Comparison of ENCODE assay signal across 10 mouse cellular contexts in genomic region chr5:127947275-127947674, GRCm38 (mm10).
DNase-seq lines count a peak whose midpoint lies in the region; ATAC-seq and TF ChIP-seq lines count a peak whose summit lies in the region.
"Had no signal": no experiment of that assay in that cellular context is flagged by ENCODE, and none has a peak within 500 bp of the region (broad histone marks: within the 10 kb centered on the region; RNA-seq: fewer than 3 reads in every experiment).

No protein-coding gene starts in this region.

- CTCF ChIA-PET in Patski (lab: Charles Lee), result no interaction called here

- TF ChIP-seq CTCF in Patski (IDR thresholded peaks at IDR 0.05), result peak; percentile 30

- no peaks in the 10 kb centered on the region for H3K4me1 ChIP-seq in kidney, embryonic 14.5 days (ENCODE audit: control insufficient read depth, insufficient read depth, low read length)
- H3K4me1 ChIP-seq: neural tube, embryonic 12.5 days had no signal

- in situ Hi-C loops in Patski (cut with MboI; ENCODE audit: low pct_unique_long_range_greater_than_20kb), result no loop called here

- DNase-seq in kidney, adult 11 months, result peak; percentile 5
- DNase-seq in ES-CJ7 (ENCODE audit: low read depth, low spot score), result peak; percentile 73
- no peak for DNase-seq in Patski (ENCODE audit: low read depth, low spot score)
- peak; percentile 39 for DNase-seq in kidney, postnatal 10 days
- no peak for DNase-seq in urinary bladder, postnatal 25 days (ENCODE audit: low spot score)
- DNase-seq in gastrocnemius, postnatal 10 days, result no peak

- H3K27me3 ChIP-seq in kidney, embryonic 14.5 days (ENCODE audit: control insufficient read depth, insufficient read depth, low read length), result no peaks in the 10 kb centered on the region
- H3K27me3 ChIP-seq in Patski, result no peaks in the 10 kb centered on the region
- H3K27me3 ChIP-seq: hindbrain, embryonic 13.5 days; neural tube, embryonic 12.5 days had no signal

- H3K4me3 ChIP-seq in kidney, embryonic 14.5 days (ENCODE audit: low read length), result no peak overlapping the region
- H3K4me3 ChIP-seq: erythroblast, embryonic 14.5 days; hindbrain, embryonic 13.5 days; neural tube, embryonic 12.5 days had no signal

- ATAC-seq in kidney, embryonic 14.5 days (ENCODE audit: low FRiP score, low TSS enrichment), result no peak
- ATAC-seq in Patski, result no peak

- 31% methylated on average over 8 of the region's 8 CpGs for WGBS in kidney, embryonic 14.5 days

- H3K27ac ChIP-seq in kidney, embryonic 14.5 days (ENCODE audit: low read depth, low read length), result no peak overlapping the region
- H3K27ac ChIP-seq: hindbrain, embryonic 13.5 days; neural tube, embryonic 12.5 days had no signal

- POLR2A ChIA-PET in Patski (lab: Charles Lee), result interaction anchor here (0.6 to 1.6 kb wide), 2 partner anchors 11 to 305 kb away, joined by 3 read pairs; no protein-coding TSS in a partner anchor

- H3K4me2 ChIP-seq in kidney, embryonic 14.5 days (replicated peaks; ENCODE audit: low read depth, low read length), result no peak overlapping the region
- H3K4me2 ChIP-seq: hindbrain, embryonic 13.5 days; neural tube, embryonic 12.5 days had no signal

- H3K9ac ChIP-seq in kidney, embryonic 14.5 days (ENCODE audit: low read depth, low read length), result no peak overlapping the region
- H3K9ac ChIP-seq: hindbrain, embryonic 13.5 days; neural tube, embryonic 12.5 days had no signal

- no peaks in the 10 kb centered on the region for H3K36me3 ChIP-seq in kidney, embryonic 14.5 days (ENCODE audit: control insufficient read depth, insufficient read depth, low read length)
- H3K36me3 ChIP-seq: hindbrain, embryonic 13.5 days; neural tube, embryonic 12.5 days had no signal

- no peaks in the 10 kb centered on the region for H3K9me3 ChIP-seq in kidney, embryonic 14.5 days (ENCODE audit: control insufficient read depth, low read length)
- H3K9me3 ChIP-seq: hindbrain, embryonic 13.5 days; neural tube, embryonic 12.5 days had no signal

Comparison
In these comparisons a context has a peak if more than half of its experiments do, and no peak if none do; other contexts are left out.
1. DNase-seq: peak in kidney, adult 11 months (single experiment), ES-CJ7 (single experiment) and kidney, postnatal 10 days (single experiment); none in Patski (single experiment), urinary bladder, postnatal 25 days (single experiment) and gastrocnemius, postnatal 10 days (single experiment).